Mouse (Mus musculus) kidney, embryonic 14.5 days (tissue): ENCODE data around the gene Ptprk. TPM values are rescaled to one million over a fixed set of nuclear protein-coding genes. Genes with fewer than 3 reads are reported as not detected.

Source experiments
- ATAC-seq: fragments of 200-750 bp; cut with Nextera tagmentation; 2 replicates; pipeline ENCODE4 v1.8.0; 2017; ENCODE audit warnings: moderate number of reproducible peaks, mild to moderate bottlenecking, moderate TSS enrichment, moderate library complexity; ENCODE audit not compliant: low FRiP score, low TSS enrichment
- H3K27ac ChIP-seq: fragments of 300-500 bp; sonication (generic); 2 replicates; pipeline ENCODE4 v1.5.1; 2014; ENCODE audit warnings: low read depth, mild to moderate bottlenecking, low read length, moderate library complexity, mixed read lengths
- H3K27me3 ChIP-seq: fragments of 300-500 bp; sonication (generic); 2 replicates; pipeline ENCODE4 v1.6.1; 2014; ENCODE audit warnings: mild to moderate bottlenecking, low read length; ENCODE audit not compliant: control insufficient read depth, insufficient read depth
- H3K36me3 ChIP-seq: fragments of 300-500 bp; sonication (generic); 2 replicates; pipeline ENCODE4 v1.6.1; 2014; ENCODE audit warnings: low read length, mixed read lengths; ENCODE audit not compliant: control insufficient read depth, insufficient read depth
- H3K4me1 ChIP-seq: fragments of 300-500 bp; sonication (generic); 2 replicates; pipeline ENCODE4 v1.6.1; 2014; ENCODE audit warnings: low read length, mixed read lengths; ENCODE audit not compliant: control insufficient read depth, insufficient read depth
- H3K4me2 ChIP-seq: fragments of 300-500 bp; sonication (generic); replicated peaks from 2 replicates; pipeline ENCODE4 v1.6.1; 2014; ENCODE audit warnings: low read depth, mild to moderate bottlenecking, low read length
- H3K4me3 ChIP-seq: fragments of 300-500 bp; sonication (generic); 2 replicates; pipeline ENCODE4 v1.5.1; 2014; ENCODE audit warnings: mild to moderate bottlenecking, low read length
- H3K9ac ChIP-seq: fragments of 300-500 bp; sonication (generic); 2 replicates; pipeline ENCODE4 v1.6.1; 2014; ENCODE audit warnings: low read depth, mild to moderate bottlenecking, low read length, moderate library complexity
- H3K9me3 ChIP-seq: fragments of 300-500 bp; sonication (generic); 2 replicates; pipeline ENCODE4 v1.6.1; 2016; ENCODE audit warnings: low read length; ENCODE audit not compliant: control insufficient read depth
- WGBS: fragments of 180-500 bp; shearing (Covaris S2); extraction: QIAGEN DNeasy Blood & Tissue Kit; methylation state at CpG from one replicate; pipeline ENCODE4 v1.1.7; 2014; 5-methylcytosine and 5-hydroxymethylcytosine counted together
- polyA plus RNA-seq: library from polyadenylated mRNA; unstranded; fragments of >200 nt; fragmentation: Nextera tagmentation; extraction: Ambion mirVana; gene quantifications from 2 replicates; pipeline ENCODE4 v1.2.1, GENCODE M21; 2014

The Ptprk gene
- polyA plus RNA-seq, 1 experiment from 2014 or later = 42.7 TPM

- H3K9me3 ChIP-seq = no peaks in the 10 kb centered on the region
- H3K36me3 ChIP-seq = no peaks in the 10 kb centered on the region
- WGBS = 4% methylated on average over 5 of the region's 5 CpGs
- peaks cover 6% of the 10 kb centered on the region; the same call in 1 of the 2 replicates for H3K4me1 ChIP-seq
- H3K27me3 ChIP-seq = no peaks in the 10 kb centered on the region
- H3K4me3 ChIP-seq = no peak overlapping the region
- H3K27ac ChIP-seq = no peak overlapping the region
- no peak overlapping the region for H3K9ac ChIP-seq
- ATAC-seq = peak; percentile 46; the same call in 1 of the 2 replicates
- H3K4me2 ChIP-seq = no peak overlapping the region
Measured at GRCm38 (mm10) chr10:28225536-28226075, 151.0 kb downstream of the Ptprk start.

DNA sequence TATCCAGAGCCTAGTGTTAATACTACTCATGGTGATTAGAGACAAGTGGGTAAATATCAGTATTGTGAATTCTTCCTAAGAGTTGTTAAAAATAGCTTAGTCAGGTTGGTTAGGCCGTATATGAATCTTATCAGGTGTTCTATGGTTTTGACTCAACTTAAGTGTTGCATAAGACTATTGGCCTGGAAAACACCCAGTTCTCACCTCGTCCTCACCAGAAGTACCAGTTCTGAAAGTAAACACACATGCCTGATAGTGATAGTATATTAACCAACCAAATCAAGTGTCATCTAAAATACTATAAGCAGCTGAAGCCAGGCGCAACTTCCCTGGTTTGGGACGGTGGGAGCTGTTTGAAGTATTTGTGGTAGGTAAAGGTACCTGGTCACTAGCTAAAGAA, 153.1 kb downstream of the Ptprk start:
- Histone ChIP-seq H3K9ac (no peak overlapping the region), H3K36me3 (no peaks in the 10 kb centered on the region), H3K27me3 (no peaks in the 10 kb centered on the region), H3K4me2 (no peak overlapping the region), H3K9me3 (no peaks in the 10 kb centered on the region), H3K4me3 (no peak overlapping the region), H3K4me1 (peaks cover 6% of the 10 kb centered on the region; the same call in 1 of the 2 replicates), H3K27ac (no peak overlapping the region)
- WGBS = 87% methylated on average over 4 of the region's 4 CpGs
- ATAC-seq = no peak

GRCm38 (mm10) chr10:28228208-28228607, 153.6 kb downstream of the Ptprk start:
- H3K4me3 ChIP-seq = no peak overlapping the region
- no peak overlapping the region for H3K4me2 ChIP-seq
- H3K27ac ChIP-seq = no peak overlapping the region
- WGBS = 81% methylated on average over 1 of the region's 1 CpGs
- no peak for ATAC-seq
- no peaks in the 10 kb centered on the region for H3K27me3 ChIP-seq
- no peaks in the 10 kb centered on the region for H3K36me3 ChIP-seq
- H3K4me1 ChIP-seq = peaks cover 6% of the 10 kb centered on the region; the same call in 1 of the 2 replicates
- H3K9ac ChIP-seq = no peak overlapping the region
- H3K9me3 ChIP-seq = no peaks in the 10 kb centered on the region

- WGBS = 70% methylated on average over 4 of the region's 4 CpGs
- no peak overlapping the region for H3K27ac ChIP-seq
- no peaks in the 10 kb centered on the region for H3K36me3 ChIP-seq
- no peaks in the 10 kb centered on the region for H3K4me1 ChIP-seq
- no peaks in the 10 kb centered on the region for H3K9me3 ChIP-seq
- no peak overlapping the region for H3K9ac ChIP-seq
- H3K4me3 ChIP-seq = no peak overlapping the region
- H3K4me2 ChIP-seq = no peak overlapping the region
- no peak for ATAC-seq
- H3K27me3 ChIP-seq = no peaks in the 10 kb centered on the region
Measured at GRCm38 (mm10) chr10:28232273-28233167, 157.9 kb downstream of the Ptprk start.

DNA sequence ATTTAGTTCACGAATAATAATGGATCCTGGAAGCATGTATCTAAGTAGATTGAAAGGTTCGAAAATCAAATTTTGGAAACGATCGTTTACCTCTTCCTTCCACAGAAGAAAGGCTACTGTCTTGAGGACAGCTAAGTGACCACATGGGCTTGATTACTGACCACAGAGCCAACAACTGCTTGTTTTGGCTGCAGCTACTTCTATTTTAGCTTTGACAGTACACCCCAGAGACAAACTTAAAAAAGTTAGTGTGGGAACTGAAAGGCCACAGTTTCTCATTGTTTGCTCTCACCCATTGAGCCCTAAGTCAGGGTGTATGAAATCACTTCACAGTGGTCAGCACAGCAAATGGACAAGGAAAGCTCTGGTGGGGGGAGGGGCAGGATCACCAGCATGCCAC, 174.4 kb downstream of the Ptprk start:
- no peak overlapping the region for H3K4me3 ChIP-seq
- 70% methylated on average over 4 of the region's 4 CpGs for WGBS
- ATAC-seq = no peak

DNA sequence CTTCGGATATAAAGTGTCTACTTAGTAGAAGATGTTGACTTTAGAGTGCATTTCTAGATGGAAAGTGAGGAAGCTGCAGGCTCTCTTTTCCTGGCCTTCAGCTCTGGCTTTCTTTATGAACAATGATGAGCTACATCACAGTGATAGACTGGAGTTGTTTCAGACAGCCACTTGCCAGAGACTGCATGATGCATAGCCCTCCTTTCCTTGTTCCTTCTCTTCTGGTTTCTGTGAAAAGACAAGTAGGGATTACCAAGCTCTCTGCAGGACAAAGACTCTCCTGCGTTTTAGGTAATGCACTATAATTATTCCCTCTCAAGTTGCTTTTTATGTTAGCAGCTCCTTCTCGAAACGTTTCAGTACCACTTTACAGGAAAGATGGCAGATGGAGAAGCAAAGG, 176.8 kb downstream of the Ptprk start:
- 0 out of 2 replicates have a peak, but pooled peaks cover 3% of the 10 kb centered on the region for H3K4me1 ChIP-seq
- WGBS = 69% methylated on average over 4 of the region's 4 CpGs
- no peak overlapping the region for H3K4me2 ChIP-seq

More for the DNA sequence above, 174.4 kb downstream of the Ptprk start:
- Histone ChIP-seq H3K27me3 (no peaks in the 10 kb centered on the region), H3K4me2 (no peak overlapping the region), H3K36me3 (no peaks in the 10 kb centered on the region), H3K4me1 (0 out of 2 replicates have a peak, but pooled peaks cover 3% of the 10 kb centered on the region), H3K9ac (no peak overlapping the region), H3K27ac (no peak overlapping the region), H3K9me3 (no peaks in the 10 kb centered on the region)

GRCm38 (mm10) chr10:28260651-28261050, 186.0 kb downstream of the Ptprk start:
- Histone ChIP-seq H3K4me3 (no peak overlapping the region), H3K9ac (no peak overlapping the region), H3K9me3 (no peaks in the 10 kb centered on the region), H3K36me3 (no peaks in the 10 kb centered on the region), H3K4me1 (no peaks in the 10 kb centered on the region), H3K27me3 (no peaks in the 10 kb centered on the region), H3K27ac (no peak overlapping the region), H3K4me2 (no peak overlapping the region)
- 81% methylated on average over 2 of the region's 2 CpGs for WGBS
- ATAC-seq = no peak

More for the DNA sequence above, 176.8 kb downstream of the Ptprk start:
- Histone ChIP-seq H3K4me3 (no peak overlapping the region), H3K36me3 (no peaks in the 10 kb centered on the region), H3K27ac (no peak overlapping the region), H3K9ac (no peak overlapping the region), H3K9me3 (no peaks in the 10 kb centered on the region), H3K27me3 (no peaks in the 10 kb centered on the region)
- ATAC-seq = no peak

DNA sequence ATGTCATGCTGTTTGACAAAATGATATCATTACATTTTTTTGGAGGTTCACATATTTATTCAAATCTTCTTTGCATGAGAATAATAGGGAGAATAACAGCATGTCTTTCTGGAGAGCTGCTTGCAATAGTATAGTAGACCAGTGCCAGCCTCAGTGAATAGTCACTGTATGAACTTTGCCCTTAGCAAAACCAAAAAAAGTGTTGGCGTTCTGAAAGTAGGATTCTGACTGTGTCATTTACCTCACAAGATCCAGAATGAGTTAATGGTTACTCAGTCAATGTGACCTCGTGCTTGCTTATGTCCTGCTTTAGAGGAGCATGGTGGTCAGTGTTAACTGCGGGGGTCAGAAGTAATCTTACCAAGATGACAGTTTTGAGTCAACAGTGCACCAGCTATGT, 187.5 kb downstream of the Ptprk start:
- Histone ChIP-seq H3K4me3 (no peak overlapping the region), H3K27ac (no peak overlapping the region), H3K4me2 (no peak overlapping the region), H3K36me3 (no peaks in the 10 kb centered on the region; the same call in 1 of the 2 replicates), H3K4me1 (no peaks in the 10 kb centered on the region), H3K9ac (no peak overlapping the region), H3K27me3 (no peaks in the 10 kb centered on the region), H3K9me3 (no peaks in the 10 kb centered on the region)
- ATAC-seq = no peak
- 82% methylated on average over 3 of the region's 3 CpGs for WGBS

GRCm38 (mm10) chr10:28263546-28263945, 188.9 kb downstream of the Ptprk start:
- WGBS = 97% methylated on average over 2 of the region's 2 CpGs
- Histone ChIP-seq H3K9ac (no peak overlapping the region), H3K27me3 (no peaks in the 10 kb centered on the region), H3K4me3 (no peak overlapping the region), H3K4me1 (no peaks in the 10 kb centered on the region), H3K36me3 (no peaks in the 10 kb centered on the region; the same call in 1 of the 2 replicates), H3K27ac (no peak overlapping the region), H3K9me3 (no peaks in the 10 kb centered on the region), H3K4me2 (no peak overlapping the region)
- ATAC-seq = no peak
